Mouse (Mus musculus) intestine, postnatal 0 days (tissue): ENCODE measurements around the gene Robo2. TPM values are rescaled to one million over a fixed set of nuclear protein-coding genes. Genes with fewer than 3 reads are reported as not detected.

Source experiments
- ATAC-seq: fragments of 200-750 bp; cut with Nextera tagmentation; 2 replicates; pipeline ENCODE4 v1.8.0; 2017; ENCODE audit warnings: mild to moderate bottlenecking, moderate TSS enrichment, moderate library complexity
- H3K27ac ChIP-seq: fragments of 300-500 bp; sonication (generic); 2 replicates; pipeline ENCODE4 v1.5.1; 2014; ENCODE audit warnings: mild to moderate bottlenecking, low read depth, low read length, moderate library complexity
- H3K27me3 ChIP-seq: fragments of 300-500 bp; sonication (generic); replicated peaks from 2 replicates; pipeline ENCODE4 v1.6.1; 2014; ENCODE audit warnings: low read length, mixed read lengths; ENCODE audit not compliant: control insufficient read depth, insufficient read depth
- H3K36me3 ChIP-seq: fragments of 300-500 bp; sonication (generic); 2 replicates; pipeline ENCODE4 v1.6.1; 2014; ENCODE audit warnings: mild to moderate bottlenecking, moderate library complexity; ENCODE audit not compliant: control insufficient read depth, insufficient read depth
- H3K4me1 ChIP-seq: fragments of 300-500 bp; sonication (generic); replicated peaks from 2 replicates; pipeline ENCODE4 v1.6.1; 2014; ENCODE audit warnings: antibody characterized with exemption, low read length, mixed read lengths; ENCODE audit not compliant: control insufficient read depth, insufficient read depth
- H3K4me2 ChIP-seq: fragments of 300-500 bp; sonication (generic); replicated peaks from 2 replicates; pipeline ENCODE4 v1.6.1; 2014; ENCODE audit warnings: low read depth, mild to moderate bottlenecking, moderate library complexity
- H3K4me3 ChIP-seq: fragments of 300-500 bp; sonication (generic); 2 replicates; pipeline ENCODE4 v1.5.1; 2014; ENCODE audit warnings: low read depth, low read length
- H3K9ac ChIP-seq: fragments of 300-500 bp; sonication (generic); 2 replicates; pipeline ENCODE4 v1.6.1; 2014; ENCODE audit warnings: mild to moderate bottlenecking, low read depth, low read length
- H3K9me3 ChIP-seq: fragments of 300-500 bp; sonication (generic); 2 replicates; pipeline ENCODE4 v1.6.1; 2016; ENCODE audit warnings: mixed run types; ENCODE audit not compliant: control insufficient read depth
- CTCF ChIP-seq: sonication (generic); IDR thresholded peaks from 2 replicates; pipeline ENCODE4 v1.5.1; 2016; ENCODE audit warnings: low read depth, mild to moderate bottlenecking, control low read depth, antibody characterized with exemption, moderate library complexity
- WGBS: fragments of 180-500 bp; shearing (Covaris S2); extraction: QIAGEN DNeasy Blood & Tissue Kit; methylation state at CpG from one replicate; pipeline ENCODE4 v1.1.7; 2014; 5-methylcytosine and 5-hydroxymethylcytosine counted together
- polyA plus RNA-seq: library from polyadenylated mRNA; unstranded; fragments of >200 nt; fragmentation: Nextera tagmentation; extraction: Ambion mirVana; gene quantifications from 2 replicates; pipeline ENCODE4 v1.2.1, GENCODE M21; 2015

Gene Robo2
- polyA plus RNA-seq: 6.2 and 8.1 TPM in 2 replicates

- Histone ChIP-seq H3K9ac (no peak within 1 kb of the TSS; the same call in 1 of the 2 replicates), H3K4me3 (peak within 1 kb of the TSS; percentile 44), H3K27ac (no peak within 1 kb of the TSS), H3K9me3 (no peaks in the 10 kb centered on the region), H3K27me3 (0 out of 2 replicates have a peak, but pooled peaks cover 5% of the 10 kb centered on the region), H3K4me2 (peak within 1 kb of the TSS; percentile 79), H3K36me3 (no peaks in the 10 kb centered on the region), H3K4me1 (no peaks in the 10 kb centered on the region; the same call in 1 of the 2 replicates)
- TF ChIP-seq CTCF: no peak
- ATAC-seq: peak; percentile 43; the same call in 1 of the 2 replicates
- under 1% methylated on average over 43 of the region's 43 CpGs for WGBS
Measured at GRCm38 (mm10) chr16:74411481-74412251, at the start of gene Robo2. TSS of gene Robo2 (minus strand) at chr16:74411825.

GRCm38 (mm10) chr16:74458138-74458537 lies 46.5 kb upstream of the Robo2 start:
- no peak overlapping the region for H3K4me3 ChIP-seq
- H3K9ac ChIP-seq: no peak overlapping the region
- 42% methylated on average over 3 of the region's 3 CpGs for whole genome bisulfite sequencing
- H3K9me3 ChIP-seq: no peaks in the 10 kb centered on the region
- H3K36me3 ChIP-seq: no peaks in the 10 kb centered on the region
- H3K4me1 ChIP-seq: no peaks in the 10 kb centered on the region
- H3K27me3 ChIP-seq: no peaks in the 10 kb centered on the region
- no peak for TF ChIP-seq CTCF
- no peak overlapping the region for H3K4me2 ChIP-seq
- no peak overlapping the region for H3K27ac ChIP-seq
- no peak for ATAC-seq

GRCm38 (mm10) chr16:74457736-74458135 lies 46.1 kb upstream of the Robo2 start:
- no peak for ATAC-seq
- H3K4me1 ChIP-seq: no peaks in the 10 kb centered on the region
- 65% methylated on average over 8 of the region's 8 CpGs for WGBS

GRCm38 (mm10) chr16:74456808-74457470 lies 45.3 kb upstream of the Robo2 start:
- H3K27ac ChIP-seq: no peak overlapping the region
- WGBS: 86% methylated on average over 5 of the region's 5 CpGs
- no peak overlapping the region for H3K4me2 ChIP-seq
- H3K27me3 ChIP-seq: no peaks in the 10 kb centered on the region
- no peaks in the 10 kb centered on the region for H3K9me3 ChIP-seq
- no peak overlapping the region for H3K9ac ChIP-seq
- ATAC-seq: no peak
- no peaks in the 10 kb centered on the region for H3K4me1 ChIP-seq
- H3K4me3 ChIP-seq: no peak overlapping the region
- no peaks in the 10 kb centered on the region for H3K36me3 ChIP-seq
- no peak for TF ChIP-seq CTCF

More at GRCm38 (mm10) chr16:74457736-74458135, 46.1 kb upstream of the Robo2 start:
- no peaks in the 10 kb centered on the region for H3K27me3 ChIP-seq
- no peaks in the 10 kb centered on the region for H3K36me3 ChIP-seq
- H3K4me3 ChIP-seq: no peak overlapping the region
- H3K9me3 ChIP-seq: no peaks in the 10 kb centered on the region
- TF ChIP-seq CTCF: no peak
- no peak overlapping the region for H3K27ac ChIP-seq
- no peak overlapping the region for H3K9ac ChIP-seq
- no peak overlapping the region for H3K4me2 ChIP-seq

GRCm38 (mm10) chr16:74455179-74455578 lies 43.6 kb upstream of the Robo2 start:
- no peak for TF ChIP-seq CTCF
- Histone ChIP-seq H3K4me3 (no peak overlapping the region), H3K4me1 (no peaks in the 10 kb centered on the region), H3K9ac (no peak overlapping the region), H3K36me3 (no peaks in the 10 kb centered on the region), H3K27ac (no peak overlapping the region), H3K9me3 (no peaks in the 10 kb centered on the region), H3K4me2 (no peak overlapping the region), H3K27me3 (no peaks in the 10 kb centered on the region)
- ATAC-seq: no peak
- WGBS: 50% methylated on average over 2 of the region's 2 CpGs

GRCm38 (mm10) chr16:74448025-74448424 lies 36.4 kb upstream of the Robo2 start:
- Histone ChIP-seq H3K27me3 (no peaks in the 10 kb centered on the region), H3K9me3 (no peaks in the 10 kb centered on the region), H3K36me3 (no peaks in the 10 kb centered on the region), H3K4me1 (no peaks in the 10 kb centered on the region), H3K4me2 (no peak overlapping the region), H3K27ac (no peak overlapping the region), H3K9ac (no peak overlapping the region), H3K4me3 (no peak overlapping the region)
- TF ChIP-seq CTCF: no peak
- no peak for ATAC-seq
- 82% methylated on average over 4 of the region's 4 CpGs for WGBS
